Mouse (Mus musculus) bone marrow, adult 2 months (tissue): Measurements from ENCODE around the gene Hic1.

Experiments used
- CTCF ChIP-seq: fragments of 200-500 bp; IDR thresholded peaks from 2 replicates; pipeline ENCODE4 v1.5.1; 2011; ENCODE audit warnings: low read length, control low read depth; ENCODE audit not compliant: control insufficient read depth, insufficient read depth
- POLR2A ChIP-seq: fragments of 200-500 bp; IDR thresholded peaks from 2 replicates; pipeline ENCODE4 v1.6.1; 2011; ENCODE audit warnings: low read depth, mild to moderate bottlenecking, control low read depth, low read length, borderline replicate concordance; ENCODE audit not compliant: control insufficient read depth

DNA sequence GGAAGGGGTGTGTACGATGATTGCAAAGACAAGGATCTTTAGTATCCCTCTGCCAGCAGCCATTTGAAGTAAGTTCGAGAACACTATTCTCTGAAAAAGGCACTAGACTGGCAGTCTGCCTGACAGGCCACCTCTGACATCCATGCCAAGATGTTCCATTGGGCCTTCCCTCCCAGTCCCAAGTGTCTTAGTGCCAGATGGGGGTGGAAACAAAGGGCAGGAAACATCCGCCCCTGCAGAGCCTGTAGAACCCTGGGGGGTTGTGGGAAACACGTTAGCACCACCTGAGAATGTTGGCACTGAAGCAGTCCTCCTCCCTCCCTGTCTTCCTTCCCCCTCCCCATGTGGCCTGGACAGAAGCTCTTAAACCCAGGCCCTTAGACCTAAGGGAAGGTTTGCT lies 12.3 kb downstream of the Hic1 start:
- no peak for TF ChIP-seq CTCF
- no peak for TF ChIP-seq POLR2A
